Mouse (Mus musculus) hindbrain, embryonic 12.5 days (tissue): Measurements from ENCODE around the gene Gm49366. TPM values are rescaled to one million over a fixed set of nuclear protein-coding genes. Genes with fewer than 3 reads are reported as not detected.
A peak's percentile ranks its signal among the peaks of the same experiment; 100 is the strongest.
"Not testable (repeated sequence)": the region's sequence is repeated elsewhere in the genome, so short reads cannot be mapped to it uniquely, and the experiment has no call there.

ENCODE experiments used
- ATAC-seq: fragments of 200-750 bp; cut with Nextera tagmentation; 2 replicates; pipeline ENCODE4 v1.8.0; 2017; ENCODE audit warnings: moderate TSS enrichment; ENCODE audit not compliant: low FRiP score
- H3K27ac ChIP-seq: fragments of 300-500 bp; sonication (generic); 2 replicates; pipeline ENCODE4 v1.5.1; 2016; ENCODE audit warnings: mild to moderate bottlenecking
- H3K27me3 ChIP-seq: fragments of 300-500 bp; sonication (generic); 2 replicates; pipeline ENCODE4 v1.6.1; 2016; ENCODE audit warnings: mild to moderate bottlenecking
- H3K36me3 ChIP-seq: fragments of 300-500 bp; sonication (generic); 2 replicates; pipeline ENCODE4 v1.6.1; 2016; ENCODE audit warnings: mild to moderate bottlenecking
- H3K4me1 ChIP-seq: fragments of 300-500 bp; sonication (generic); 2 replicates; pipeline ENCODE4 v1.6.1; 2016
- H3K4me2 ChIP-seq: fragments of 300-500 bp; sonication (generic); replicated peaks from 2 replicates; pipeline ENCODE4 v1.6.1; 2016; ENCODE audit warnings: mild to moderate bottlenecking
- H3K4me3 ChIP-seq: fragments of 300-500 bp; sonication (generic); 2 replicates; pipeline ENCODE4 v1.5.1; 2016; ENCODE audit warnings: mild to moderate bottlenecking
- H3K9ac ChIP-seq: fragments of 300-500 bp; sonication (generic); 2 replicates; pipeline ENCODE4 v1.6.1; 2016; ENCODE audit warnings: mild to moderate bottlenecking, moderate library complexity
- H3K9me3 ChIP-seq: fragments of 300-500 bp; sonication (generic); replicated peaks from 2 replicates; pipeline ENCODE4 v1.6.1; 2016; ENCODE audit warnings: mild to moderate bottlenecking
- WGBS: fragments of 180-500 bp; shearing (Covaris S2); methylation state at CpG from one replicate; pipeline ENCODE4 v1.1.7; 2016; 5-methylcytosine and 5-hydroxymethylcytosine counted together
- polyA plus RNA-seq: library from polyadenylated mRNA; unstranded; fragments of >200 nt; fragmentation: Nextera tagmentation; extraction: Ambion mirVana; gene quantifications from 2 replicates; pipeline ENCODE4 v1.2.1, GENCODE M21; 2016

Gene Gm49366
- polyA plus RNA-seq, 1 experiment from 2014 or later, result not detected

GRCm38 (mm10) chr12:84100604-84101492 lies 62.1 kb downstream of the Gm49366 start, which contains the start of gene Acot6:
TSS of gene Acot6 (plus strand) at chr12:84100654.
- not testable (repeated sequence) for H3K27me3 ChIP-seq, H3K9me3 ChIP-seq, H3K36me3 ChIP-seq, H3K4me1 ChIP-seq
- WGBS, result 1% methylated on average over 64 of the region's 80 CpGs
- 0 out of 2 replicates have a peak within 1 kb of the TSS, but pooled peaks have one; percentile 7 for H3K27ac ChIP-seq
- peak within 1 kb of the TSS; percentile 67 for H3K9ac ChIP-seq
- peak; percentile 50; the same call in 1 of the 2 replicates for ATAC-seq
- peak within 1 kb of the TSS; percentile 74 for H3K4me2 ChIP-seq
- H3K4me3 ChIP-seq, result peak within 1 kb of the TSS; percentile 56

- peak overlapping the region; percentile 67; the same call in 1 of the 2 replicates for H3K9ac ChIP-seq
- H3K4me1 ChIP-seq, result peaks cover 2% of the 10 kb centered on the region; the same call in 1 of the 2 replicates
- peak overlapping the region; percentile 74 for H3K4me2 ChIP-seq
- 57% methylated on average over 2 of the region's 2 CpGs for WGBS
- no peak for ATAC-seq
- H3K9me3 ChIP-seq, result no peaks in the 10 kb centered on the region
- no peaks in the 10 kb centered on the region for H3K27me3 ChIP-seq
- peak overlapping the region; percentile 56 for H3K4me3 ChIP-seq
- no peak overlapping the region for H3K27ac ChIP-seq
- no peaks in the 10 kb centered on the region for H3K36me3 ChIP-seq
These were observed 62.7 kb downstream of the Gm49366 start for GRCm38 (mm10) chr12:84101493-84101845.

GRCm38 (mm10) chr12:84107012-84107411 lies 68.3 kb downstream of the Gm49366 start:
- Histone ChIP-seq H3K4me3 (no peak overlapping the region), H3K4me1 (no peaks in the 10 kb centered on the region), H3K4me2 (no peak overlapping the region), H3K9me3 (no peaks in the 10 kb centered on the region), H3K9ac (no peak overlapping the region), H3K27me3 (no peaks in the 10 kb centered on the region), H3K27ac (no peak overlapping the region), H3K36me3 (no peaks in the 10 kb centered on the region)
- 81% methylated on average over 3 of the region's 3 CpGs for WGBS
- ATAC-seq, result no peak

- WGBS, result 68% methylated on average over 1 of the region's 1 CpGs
These were observed 69.0 kb downstream of the Gm49366 start for GRCm38 (mm10) chr12:84107692-84108091.

More at GRCm38 (mm10) chr12:84107692-84108091, 69.0 kb downstream of the Gm49366 start:
- H3K4me1 ChIP-seq, result no peaks in the 10 kb centered on the region
- H3K4me2 ChIP-seq, result no peak overlapping the region
- H3K36me3 ChIP-seq, result no peaks in the 10 kb centered on the region
- no peak overlapping the region for H3K4me3 ChIP-seq
- no peaks in the 10 kb centered on the region for H3K27me3 ChIP-seq
- H3K27ac ChIP-seq, result no peak overlapping the region
- H3K9me3 ChIP-seq, result no peaks in the 10 kb centered on the region
- ATAC-seq, result no peak
- H3K9ac ChIP-seq, result no peak overlapping the region

Other genes with a start within 250 kb of the Gm49366 start
- gene Numb, start 117.0 kb upstream of the Gm49366 start, polyA plus RNA-seq, result 30.8 and 31.5 TPM in 2 replicates
- gene Riox1, start 88.3 kb upstream of the Gm49366 start, polyA plus RNA-seq, result 18.5 and 18.7 TPM in 2 replicates
- not detected in 2 replicates for gene Heatr4, start 54.1 kb upstream of the Gm49366 start, polyA plus RNA-seq
- 16.1 and 18.0 TPM in 2 replicates for gene Acot2, start 51.1 kb upstream of the Gm49366 start, polyA plus RNA-seq
- 60.6 and 70.2 TPM in 2 replicates for gene Acot1, start 29.4 kb upstream of the Gm49366 start, polyA plus RNA-seq
- gene Acot4, start 556 bp upstream of the Gm49366 start, polyA plus RNA-seq, result 0.25 and 0.59 TPM in 2 replicates
- gene Acot3, start 13.2 kb downstream of the Gm49366 start, polyA plus RNA-seq, result 0.34 and 0.61 TPM in 2 replicates
- gene Acot5, start 30.4 kb downstream of the Gm49366 start, polyA plus RNA-seq, result not detected in 2 replicates
- 1.0 and 1.3 TPM in 2 replicates for gene Acot6, start 61.7 kb downstream of the Gm49366 start, polyA plus RNA-seq
- gene Dnal1, start 75.4 kb downstream of the Gm49366 start, polyA plus RNA-seq, result 8.7 and 11.2 TPM in 2 replicates
- gene Pnma1, start 109.6 kb downstream of the Gm49366 start, polyA plus RNA-seq, result 3.8 and 4.2 TPM in 2 replicates
- gene Elmsan1, start 179.9 kb downstream of the Gm49366 start, polyA plus RNA-seq, result 7.2 and 8.0 TPM in 2 replicates
- gene Ptgr2, start 246.3 kb downstream of the Gm49366 start, polyA plus RNA-seq, result 16.0 and 17.4 TPM in 2 replicates